In the genomic region with DNA sequence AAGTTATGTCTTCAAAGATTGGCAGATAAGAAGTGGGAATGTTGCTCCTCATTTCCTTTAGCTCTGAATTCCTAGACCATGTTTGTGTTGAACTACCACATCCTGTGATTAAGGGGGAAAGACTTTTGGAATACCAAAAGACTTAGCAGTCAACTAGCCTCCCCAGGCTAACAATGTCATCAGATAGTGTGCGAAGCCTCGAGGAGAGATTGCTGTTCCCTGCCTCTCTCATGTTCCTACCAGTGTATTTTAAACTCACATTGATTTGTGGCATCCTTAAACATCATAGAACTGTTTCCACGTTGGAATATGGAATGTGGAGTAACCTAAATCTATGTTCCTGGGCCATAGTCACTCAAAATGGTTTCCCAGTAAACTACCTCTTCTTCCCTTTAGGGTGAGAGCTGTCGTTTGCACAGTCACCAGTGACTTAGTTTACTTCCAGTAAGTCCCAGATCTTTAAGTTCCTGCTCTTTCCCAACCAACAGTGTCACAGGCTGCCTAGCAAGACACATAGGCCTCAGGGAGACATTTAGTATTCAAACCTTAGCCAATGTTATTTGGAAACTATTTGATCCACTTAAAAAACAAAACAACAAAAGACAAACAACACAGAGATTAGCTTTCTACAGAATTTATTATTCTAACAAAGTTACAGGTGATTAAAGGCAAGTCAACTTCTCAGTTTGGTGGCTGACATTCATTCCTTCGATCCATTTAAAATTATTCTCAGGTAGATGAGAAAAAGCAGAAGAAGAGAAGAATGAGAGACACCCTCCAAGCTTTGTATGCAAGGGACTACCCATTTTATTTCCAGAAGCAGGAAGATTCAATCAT, we compare ENCODE assay signal across 10 mouse cellular contexts. TPM values are rescaled to one million over a fixed set of nuclear protein-coding genes. Genes with fewer than 3 reads are reported as not detected.
A peak's percentile ranks its signal among the peaks of the same experiment; 100 is the strongest.
DNase-seq lines count a peak whose midpoint lies in the region; ATAC-seq and TF ChIP-seq lines count a peak whose summit lies in the region.
"Had no signal": no experiment of that assay in that cellular context is flagged by ENCODE, and none has a peak within 500 bp of the region (broad histone marks: within the 10 kb centered on the region; RNA-seq: fewer than 3 reads in every experiment).

No protein-coding gene starts in this region.

- no peak for DNase-seq in heart, adult 8-10 months (ENCODE audit: low spot score)
- DNase-seq in induced T-regulatory cell, adult 2 months (ENCODE audit: low read depth): peak; percentile 61
- no peak for DNase-seq in embryo, embryonic 11 days
- DNase-seq in spleen, adult 12 weeks (ENCODE audit: low spot score): no peak
- DNase-seq: cerebellum, postnatal 10 days had no signal

- TF ChIP-seq POLR2A in small intestine, adult 2 months (IDR thresholded peaks at IDR 0.05; ENCODE audit: low read depth, low read length): no peak

- no peaks in the 10 kb centered on the region for H3K36me3 ChIP-seq in heart, embryonic 16.5 days (ENCODE audit: control insufficient read depth, insufficient read depth)
- H3K36me3 ChIP-seq in megakaryocyte, embryonic 14.5 days (replicated peaks; ENCODE audit: low read length): peaks cover 13% of the 10 kb centered on the region
- peaks cover 10% of the 10 kb centered on the region; the same call in 1 of the 2 replicates for H3K36me3 ChIP-seq in small intestine, adult 2 months (ENCODE audit: control insufficient read depth, insufficient read depth, low read length)
- H3K36me3 ChIP-seq: embryonic facial prominence, embryonic 15.5 days had no signal

- no peak overlapping the region for H3K4me3 ChIP-seq in heart, embryonic 16.5 days (ENCODE audit: low read length)
- peak overlapping the region; percentile 85 for H3K4me3 ChIP-seq in megakaryocyte, embryonic 14.5 days (replicated peaks)
- H3K4me3 ChIP-seq in small intestine, adult 2 months (ENCODE audit: low read depth, low read length): no peak overlapping the region
- H3K4me3 ChIP-seq: embryonic facial prominence, embryonic 15.5 days had no signal

- ATAC-seq in heart, embryonic 16.5 days (replicated peaks; ENCODE audit: extremely low read depth, insufficient read depth, low FRiP score): no peak
- no peak for ATAC-seq in megakaryocyte, adult 5-6 weeks (ENCODE audit: poor library complexity, severe bottlenecking)

- no peak for TF ChIP-seq CTCF in small intestine, adult 2 months (IDR thresholded peaks at IDR 0.05; ENCODE audit: extremely low read depth, insufficient read length, insufficient replicate concordance, low read depth, low read length)

- peaks cover 12% of the 10 kb centered on the region for H3K4me1 ChIP-seq in heart, embryonic 16.5 days (ENCODE audit: control insufficient read depth, insufficient read depth, low read length)
- H3K4me1 ChIP-seq in megakaryocyte, embryonic 14.5 days: peaks cover 87% of the 10 kb centered on the region
- peaks cover 38% of the 10 kb centered on the region for H3K4me1 ChIP-seq in small intestine, adult 2 months (ENCODE audit: control insufficient read depth, insufficient read depth, insufficient read length, low read length)

- WGBS in heart, embryonic 16.5 days: 59% methylated on average over 5 of the region's 5 CpGs
- WGBS in small intestine, adult 2 months: 56% methylated on average over 5 of the region's 5 CpGs

- H3K9me3 ChIP-seq in heart, embryonic 16.5 days (replicated peaks; ENCODE audit: control insufficient read depth, low read length): no peaks in the 10 kb centered on the region
- H3K9me3 ChIP-seq in megakaryocyte, embryonic 14.5 days: no peaks in the 10 kb centered on the region
- H3K9me3 ChIP-seq: embryonic facial prominence, embryonic 15.5 days had no signal

- peak overlapping the region; percentile 73 for H3K27ac ChIP-seq in heart, embryonic 16.5 days (ENCODE audit: low read length)
- H3K27ac ChIP-seq in small intestine, adult 2 months (ENCODE audit: insufficient read depth, low read depth, low read length): peak overlapping the region; percentile 96
- H3K27ac ChIP-seq: embryonic facial prominence, embryonic 15.5 days had no signal

- H3K9ac ChIP-seq in heart, embryonic 16.5 days (ENCODE audit: low read length): no peak overlapping the region
- H3K9ac ChIP-seq: embryonic facial prominence, embryonic 15.5 days had no signal

- no peaks in the 10 kb centered on the region for H3K27me3 ChIP-seq in heart, embryonic 16.5 days (ENCODE audit: control insufficient read depth, insufficient read depth, low read length)
- H3K27me3 ChIP-seq in megakaryocyte, embryonic 14.5 days (replicated peaks): no peaks in the 10 kb centered on the region
- H3K27me3 ChIP-seq in small intestine, adult 2 months (ENCODE audit: control insufficient read depth, insufficient read depth, low read length): no peaks in the 10 kb centered on the region
- H3K27me3 ChIP-seq: embryonic facial prominence, embryonic 15.5 days had no signal

- H3K4me2 ChIP-seq in heart, embryonic 16.5 days (ENCODE audit: low read depth, low read length): no peak overlapping the region
- H3K4me2 ChIP-seq: embryonic facial prominence, embryonic 15.5 days had no signal

RNA-seq across cellular contexts. Expression of a gene that starts 43.0 kb away (rescaled TPM):
- 0.31 and 0.53 TPM in 2 replicates for polyA plus RNA-seq in heart, embryonic 16.5 days (2015; fragmentation: Nextera tagmentation; extraction: Ambion mirVana)
- total RNA-seq in heart, adult 8-10 months (2022): under 1 TPM in 1 of 4 experiments, not detected in 3; 0.16 TPM
- 1.3 TPM in 1 of 2 replicates, not detected in the other for polyA plus RNA-seq in megakaryocyte, embryonic 14.5 days (2012; ENCODE audit: insufficient read depth, low replicate concordance)
- 21.3 and 25.9 TPM in 2 replicates for total RNA-seq in megakaryocyte, adult 5-6 weeks (2015)
- 20.6 and 22.7 TPM in 2 replicates for total RNA-seq in megakaryocyte, adult 5-6 weeks (2017)
- 0.25 TPM in 1 of 2 replicates, not detected in the other for polyA plus RNA-seq in small intestine, adult 2 months (2012; rRNA removed)

RNA-seq across cellular contexts. Expression of a gene that starts 51.8 kb away (rescaled TPM):
- 0.56 and 0.98 TPM in 2 replicates for polyA plus RNA-seq in heart, embryonic 16.5 days (2015; fragmentation: Nextera tagmentation; extraction: Ambion mirVana)
- total RNA-seq in heart, adult 8-10 months (2022): 10 to 100 TPM; 28.4 to 43.3 (median 34.1) TPM
- polyA plus RNA-seq in megakaryocyte, embryonic 14.5 days (2012; ENCODE audit: insufficient read depth, low replicate concordance): 1.2 TPM in 1 of 2 replicates, not detected in the other
- 28.2 and 41.3 TPM in 2 replicates for total RNA-seq in megakaryocyte, adult 5-6 weeks (2015)
- total RNA-seq in megakaryocyte, adult 5-6 weeks (2017): 238 and 253 TPM in 2 replicates
- polyA plus RNA-seq in small intestine, adult 2 months (2012; rRNA removed): 15.4 and 20.9 TPM in 2 replicates
